Mouse (Mus musculus) G1E-ER4 (cell line): ENCODE measurements at regions not wholly inside any gene's neighbourhood (a gene's known extent, or its start where the extent isn't known, plus 50 kb on each side); places are given as distances from the start of the nearest gene placed in this dataset.

Experiments used
- GATA1 ChIP-seq: IDR thresholded peaks from one replicate; pipeline ENCODE4 v1.8.0; 2012; ENCODE audit warnings: low read length, inconsistent platforms

- no peak for TF ChIP-seq GATA1
Measured at GRCm38 (mm10) chr9:120628794-120629560, 57.7 kb downstream of the Rpl14 start.

DNA sequence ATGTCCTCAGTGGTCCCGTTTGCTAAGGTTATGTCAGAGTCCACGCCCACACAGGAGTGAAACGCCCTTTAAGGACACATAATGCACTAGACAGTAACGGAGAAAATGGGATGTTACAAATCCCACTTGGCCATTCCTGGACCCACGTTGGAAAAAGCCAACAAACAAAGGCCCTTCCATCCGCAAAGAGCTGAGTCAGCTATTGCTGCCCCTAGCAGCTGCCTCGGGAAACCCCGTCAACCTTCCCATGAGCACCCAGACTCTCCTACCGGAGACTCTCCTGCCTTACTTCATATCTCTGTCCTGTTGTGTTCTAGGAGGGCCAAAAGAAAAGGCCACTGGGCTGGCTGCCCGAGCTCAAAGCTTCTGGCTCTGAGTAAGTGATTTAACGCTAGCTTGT is 58.4 kb downstream of the Rpl14 start:
- TF ChIP-seq GATA1 = no peak

DNA sequence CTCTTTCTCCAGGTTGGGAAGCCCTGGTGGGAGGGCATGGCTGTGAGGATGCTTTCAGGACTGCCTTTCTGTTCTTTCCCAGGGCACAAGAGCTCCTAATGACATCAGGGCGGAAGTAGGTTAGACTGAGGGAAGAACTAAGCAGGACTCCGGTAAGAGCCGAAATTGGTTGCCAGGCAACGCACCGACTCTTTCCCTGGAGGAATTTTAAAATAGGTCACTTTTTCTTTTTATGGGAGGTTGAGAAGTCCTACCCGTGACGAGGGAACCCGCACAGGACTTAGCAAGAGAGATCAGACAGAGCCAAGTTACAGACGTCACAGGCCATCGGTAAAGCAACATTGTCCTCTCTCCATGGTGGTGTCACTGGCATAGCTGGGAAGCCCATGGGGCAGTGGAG is 61.6 kb downstream of the Rpl14 start:
- TF ChIP-seq GATA1 = no peak

DNA sequence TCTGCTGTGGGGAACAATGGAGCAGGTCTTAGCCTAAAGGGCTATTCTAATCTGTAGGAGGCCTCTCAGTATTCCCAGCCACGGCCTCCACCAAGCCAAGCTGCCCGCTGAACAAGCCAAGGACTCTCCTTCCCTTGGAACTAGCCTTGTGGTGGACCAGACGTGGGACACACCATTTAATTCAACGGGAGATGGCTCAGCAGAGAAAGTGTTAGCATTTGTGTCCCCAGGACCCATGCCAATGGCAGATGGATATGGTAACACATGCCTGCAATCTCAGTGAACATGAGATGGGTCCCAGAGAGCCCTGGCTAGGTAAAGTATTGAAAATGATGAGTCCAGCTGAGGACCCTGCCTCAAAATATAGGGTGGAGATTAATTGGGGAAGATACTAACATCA is 71.4 kb downstream of the Rpl14 start:
- no peak for TF ChIP-seq GATA1

DNA sequence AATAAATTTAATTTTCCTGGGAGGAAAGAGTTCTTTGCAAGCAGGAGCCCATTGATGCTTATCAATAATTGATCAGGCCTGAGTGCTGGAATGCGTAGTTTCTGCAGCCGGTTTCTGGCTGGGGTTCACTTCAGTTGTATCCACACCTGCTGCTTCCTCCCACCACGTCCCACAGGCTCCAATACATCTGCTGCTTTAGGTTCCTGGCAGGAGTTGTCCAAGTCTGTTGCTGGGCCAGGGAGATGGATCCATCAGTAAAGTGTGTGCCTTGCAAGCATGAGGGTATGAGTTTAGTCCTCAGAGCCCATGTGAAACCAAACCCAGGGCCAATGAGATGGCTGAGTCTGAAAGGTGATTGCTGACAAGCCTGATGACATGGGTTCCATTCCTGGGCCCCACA is 72.1 kb downstream of the Rpl14 start:
- no peak for TF ChIP-seq GATA1

GRCm38 (mm10) chr9:120645776-120646175 is 74.5 kb downstream of the Rpl14 start:
- no peak for TF ChIP-seq GATA1

DNA sequence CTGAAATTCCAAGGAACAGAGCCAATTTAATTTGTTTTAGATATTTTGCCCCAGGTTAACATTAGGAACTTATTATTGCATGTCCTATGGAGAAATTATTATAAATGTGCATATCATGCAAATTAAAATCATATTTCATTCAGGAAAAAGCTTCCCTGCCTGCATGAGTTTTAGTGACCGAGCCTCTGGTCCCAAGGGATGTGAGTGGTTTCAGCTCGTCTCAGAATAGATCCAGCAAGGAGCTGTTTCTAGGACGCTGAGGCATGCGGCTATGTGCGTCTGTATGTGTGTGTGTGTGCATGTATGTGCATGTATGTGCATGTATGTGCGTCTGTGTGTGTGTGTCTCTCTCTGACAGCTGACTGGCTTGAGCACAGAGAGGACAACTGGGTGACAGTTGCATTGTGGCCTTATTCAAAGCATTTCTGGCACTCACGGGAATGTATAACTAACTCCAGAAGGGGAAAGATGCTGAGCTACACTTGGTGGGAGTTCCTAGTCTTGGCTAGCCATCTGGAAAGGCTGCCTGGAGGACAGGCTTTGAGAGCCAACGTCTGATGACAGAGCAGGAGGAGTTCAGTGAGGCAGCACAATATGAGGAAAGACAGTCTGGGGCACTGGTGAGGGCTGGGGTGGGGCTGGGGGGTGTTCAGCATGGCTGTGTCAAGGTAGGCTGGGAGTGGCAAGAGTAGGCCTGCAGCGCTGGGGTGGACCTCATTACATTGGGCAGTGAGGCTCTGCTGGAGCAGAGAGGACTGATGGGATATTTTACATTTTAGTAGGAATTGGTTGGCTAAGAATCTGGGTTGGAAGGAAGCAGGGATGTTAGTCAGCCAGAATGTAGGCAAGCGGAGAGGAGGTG is 75.8 kb downstream of the Rpl14 start:
- no peak for TF ChIP-seq GATA1

GRCm38 (mm10) chr9:120647668-120647955 is 76.4 kb downstream of the Rpl14 start:
- TF ChIP-seq GATA1 = no peak

DNA sequence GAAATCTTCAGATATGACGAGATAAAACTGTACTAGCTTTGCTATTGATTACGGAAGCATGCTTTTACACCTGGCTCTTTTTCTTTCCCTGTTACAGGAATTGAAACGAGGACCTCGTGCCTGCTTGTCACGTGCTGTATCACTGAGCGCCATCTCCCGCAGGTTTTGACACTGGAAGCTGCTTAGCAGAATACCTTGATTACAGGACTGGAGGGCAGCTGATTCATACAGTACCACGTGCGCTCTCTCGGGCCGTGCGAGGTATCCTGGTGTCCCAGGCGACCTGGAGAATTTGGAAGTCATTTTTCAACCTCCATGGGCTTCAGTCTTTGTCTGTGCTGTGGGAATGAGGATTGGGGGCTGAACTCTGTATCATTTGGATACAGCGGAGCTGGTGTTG is 81.5 kb downstream of the Rpl14 start:
- no peak for TF ChIP-seq GATA1

- no peak for TF ChIP-seq GATA1
Measured at GRCm38 (mm10) chr9:120653170-120653569, 81.9 kb downstream of the Rpl14 start.

DNA sequence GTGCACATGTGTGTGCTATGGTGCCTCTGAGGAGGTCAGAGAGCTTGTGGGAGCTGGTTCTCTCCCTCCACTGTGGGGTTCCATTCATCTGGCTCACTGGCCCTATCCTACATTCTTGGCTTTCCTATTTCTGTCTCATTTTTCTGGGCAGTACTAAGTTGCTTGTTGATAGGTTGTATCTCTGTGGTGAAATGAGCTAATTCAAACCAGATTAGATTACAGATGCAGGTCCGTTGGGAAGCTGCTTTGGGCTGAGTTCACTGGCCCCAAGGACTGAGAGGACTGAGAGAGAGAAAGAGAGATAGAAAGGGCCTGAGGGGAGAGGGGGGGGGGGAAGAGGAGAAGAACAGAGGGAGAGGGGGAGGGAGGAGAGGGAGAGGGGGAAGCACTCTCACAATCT is 83.5 kb downstream of the Rpl14 start:
- TF ChIP-seq GATA1 = no peak

- no peak for TF ChIP-seq GATA1
Measured at GRCm38 (mm10) chr9:120656976-120657375, 85.7 kb downstream of the Rpl14 start.

DNA sequence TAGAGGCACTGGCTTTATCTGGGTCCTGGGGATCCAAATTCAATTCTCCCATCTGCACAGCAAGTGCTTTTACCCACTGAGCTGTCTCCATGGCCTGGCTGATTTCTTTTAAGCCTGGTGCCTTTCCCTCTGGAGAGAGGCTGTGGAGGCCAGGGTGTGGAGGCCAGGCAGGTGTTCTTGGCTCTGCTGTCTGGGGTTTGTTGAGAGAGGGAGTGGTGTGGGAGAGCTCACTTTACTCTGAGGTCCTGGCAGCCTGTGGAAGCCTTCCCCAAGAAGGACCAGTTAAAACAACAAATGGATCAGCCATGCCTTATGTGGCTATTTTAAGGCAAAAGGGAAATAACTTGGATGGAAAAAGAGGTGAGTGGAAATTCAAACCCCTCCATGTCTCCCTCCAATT is 86.5 kb downstream of the Rpl14 start:
- TF ChIP-seq GATA1 = no peak

DNA sequence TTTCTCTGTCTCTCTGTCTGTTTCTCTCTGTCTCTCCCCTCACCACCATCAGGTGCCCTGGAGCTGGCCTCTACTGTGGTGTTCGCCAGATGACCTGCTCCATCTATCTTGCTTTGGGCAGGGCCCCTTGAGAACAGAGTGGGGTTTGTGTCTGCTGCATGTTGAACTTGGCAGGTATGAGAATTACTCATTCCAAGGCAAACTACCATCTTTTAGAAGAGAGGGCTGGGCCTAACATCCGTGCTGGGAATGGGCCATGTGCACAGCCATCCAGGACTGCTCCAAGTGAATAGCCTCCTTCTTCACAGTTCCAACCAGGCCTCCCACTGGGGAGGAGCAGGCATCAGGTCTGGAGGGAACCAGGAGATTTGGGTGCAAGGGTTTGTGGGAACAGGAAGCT is 87.3 kb downstream of the Rpl14 start:
- no peak for TF ChIP-seq GATA1

- no peak for TF ChIP-seq GATA1
Measured at GRCm38 (mm10) chr9:120661226-120661625, 90.0 kb downstream of the Rpl14 start.

- no peak for TF ChIP-seq GATA1
Measured at GRCm38 (mm10) chr9:120661641-120662227, 90.5 kb downstream of the Rpl14 start.

DNA sequence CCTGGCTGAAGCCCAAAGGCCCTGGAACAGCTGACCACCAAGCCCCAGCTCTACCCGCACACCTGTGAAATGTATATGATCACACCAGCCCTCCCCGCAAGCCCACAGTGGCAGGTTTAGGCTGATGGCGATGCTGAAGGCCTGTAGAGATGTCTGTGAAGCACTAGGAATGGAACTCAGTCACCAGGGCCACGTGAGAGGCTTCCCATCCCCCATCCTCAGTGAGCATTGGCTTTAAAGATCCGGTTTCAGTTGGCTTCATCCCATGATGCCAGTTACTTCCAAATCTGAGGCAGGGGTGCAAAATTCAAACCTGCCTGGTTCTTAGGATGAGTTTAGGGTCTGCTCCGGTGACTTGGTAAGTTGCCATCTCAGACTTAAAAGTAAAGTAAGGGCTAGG is 91.9 kb downstream of the Rpl14 start:
- TF ChIP-seq GATA1 = no peak
